19 mouse cellular contexts compared by ENCODE assay signal in genomic region chr7:46122964-46123363, GRCm38 (mm10). TPM values are rescaled to one million over a fixed set of nuclear protein-coding genes. Genes with fewer than 3 reads are reported as not detected.
DNase-seq lines count a peak whose midpoint lies in the region; ATAC-seq and TF ChIP-seq lines count a peak whose summit lies in the region.
"Had no signal": no experiment of that assay in that cellular context is flagged by ENCODE, and none has a peak within 500 bp of the region (broad histone marks: within the 10 kb centered on the region; RNA-seq: fewer than 3 reads in every experiment).

No protein-coding gene starts in this region.

- no peak for TF ChIP-seq CTCF in hindbrain, postnatal 0 days (IDR thresholded peaks at IDR 0.05; ENCODE audit: low read depth)
- TF ChIP-seq CTCF in lung, adult 2 months (IDR thresholded peaks at IDR 0.05; ENCODE audit: insufficient read depth, low read length), result no peak

- H3K27ac ChIP-seq in hindbrain, embryonic 15.5 days (replicated peaks), result no peak overlapping the region
- no peak overlapping the region for H3K27ac ChIP-seq in hindbrain, postnatal 0 days
- H3K27ac ChIP-seq in lung, embryonic 16.5 days (ENCODE audit: low read length), result no peak overlapping the region
- no peak overlapping the region for H3K27ac ChIP-seq in embryonic facial prominence, embryonic 11.5 days (replicated peaks; ENCODE audit: low read depth, low read length)
- H3K27ac ChIP-seq in stomach, embryonic 14.5 days (ENCODE audit: low read length), result peak overlapping the region; percentile 55; the same call in 1 of the 2 replicates
- H3K27ac ChIP-seq: embryonic facial prominence, embryonic 15.5 days; forebrain, embryonic 15.5 days; gastrocnemius, adult 2 months; liver, embryonic 13.5 days had no signal

- WGBS in hindbrain, embryonic 15.5 days, result 45% methylated on average over 4 of the region's 4 CpGs
- WGBS in hindbrain, postnatal 0 days, result 49% methylated on average over 4 of the region's 4 CpGs
- 4% methylated on average over 4 of the region's 4 CpGs for WGBS in lung, embryonic 16.5 days
- 14% methylated on average over 4 of the region's 4 CpGs for WGBS in lung, adult 2 months
- WGBS in embryonic facial prominence, embryonic 11.5 days, result 36% methylated on average over 4 of the region's 4 CpGs
- 11% methylated on average over 4 of the region's 4 CpGs for WGBS in stomach, embryonic 14.5 days

- no peaks in the 10 kb centered on the region for H3K36me3 ChIP-seq in hindbrain, embryonic 15.5 days
- H3K36me3 ChIP-seq in hindbrain, postnatal 0 days (ENCODE audit: insufficient read depth, low read length), result no peaks in the 10 kb centered on the region
- H3K36me3 ChIP-seq in lung, embryonic 16.5 days (ENCODE audit: control insufficient read depth, insufficient read depth, low read length), result no peaks in the 10 kb centered on the region
- no peaks in the 10 kb centered on the region for H3K36me3 ChIP-seq in embryonic facial prominence, embryonic 11.5 days (replicated peaks; ENCODE audit: control insufficient read depth, insufficient read depth, low read depth, low read length)
- no peaks in the 10 kb centered on the region for H3K36me3 ChIP-seq in stomach, embryonic 14.5 days (ENCODE audit: control insufficient read depth, insufficient read depth, low read length)
- H3K36me3 ChIP-seq: embryonic facial prominence, embryonic 15.5 days; liver, embryonic 13.5 days had no signal

- DNase-seq in hindbrain, postnatal 0 days (ENCODE audit: low spot score), result no peak
- DNase-seq in lung, adult 2 months, result no peak
- peak; percentile 9 for DNase-seq in embryonic facial prominence, embryonic 11.5 days (ENCODE audit: low spot score)
- DNase-seq in heart, adult 18-20 months, result no peak
- DNase-seq in heart, adult 11 months, result no peak
- DNase-seq: adrenal gland, postnatal 10 days; B cell, adult 2 months; gastrocnemius, adult 2 months; heart, postnatal 14 days; kidney, adult 8-10 months; liver, embryonic 13.5 days; spleen, adult 18-20 months; thymus, adult 18-20 months had no signal

- TF ChIP-seq POLR2A in lung, adult 2 months (IDR thresholded peaks at IDR 0.05; ENCODE audit: borderline replicate concordance, extremely low read depth, low read depth, low read length), result no peak

- H3K4me2 ChIP-seq in hindbrain, embryonic 15.5 days, result no peak overlapping the region
- H3K4me2 ChIP-seq in hindbrain, postnatal 0 days (ENCODE audit: low read depth, low read length), result no peak overlapping the region
- H3K4me2 ChIP-seq in lung, embryonic 16.5 days (ENCODE audit: low read depth, low read length), result no peak overlapping the region
- H3K4me2 ChIP-seq in embryonic facial prominence, embryonic 11.5 days (ENCODE audit: low read depth, low read length), result no peak overlapping the region
- no peak overlapping the region for H3K4me2 ChIP-seq in stomach, embryonic 14.5 days (replicated peaks; ENCODE audit: low read depth, low read length)
- H3K4me2 ChIP-seq: embryonic facial prominence, embryonic 15.5 days; forebrain, embryonic 15.5 days; liver, embryonic 13.5 days had no signal

- H3K9me3 ChIP-seq in hindbrain, embryonic 15.5 days, result peaks cover 4% of the 10 kb centered on the region; the same call in 1 of the 2 replicates
- no peaks in the 10 kb centered on the region; the same call in 1 of the 2 replicates for H3K9me3 ChIP-seq in hindbrain, postnatal 0 days (ENCODE audit: low read length)
- H3K9me3 ChIP-seq in lung, embryonic 16.5 days (ENCODE audit: control insufficient read depth, low read length), result no peaks in the 10 kb centered on the region
- H3K9me3 ChIP-seq in embryonic facial prominence, embryonic 11.5 days (replicated peaks; ENCODE audit: control insufficient read depth, low read length), result no peaks in the 10 kb centered on the region
- H3K9me3 ChIP-seq in stomach, embryonic 14.5 days (ENCODE audit: control insufficient read depth, low read depth, low read length), result no peaks in the 10 kb centered on the region
- H3K9me3 ChIP-seq: embryonic facial prominence, embryonic 15.5 days; forebrain, embryonic 15.5 days; liver, embryonic 13.5 days had no signal

- no peak overlapping the region for H3K4me3 ChIP-seq in hindbrain, embryonic 15.5 days
- H3K4me3 ChIP-seq in hindbrain, postnatal 0 days (ENCODE audit: low read length), result no peak overlapping the region
- no peak overlapping the region for H3K4me3 ChIP-seq in lung, embryonic 16.5 days (ENCODE audit: low read length)
- H3K4me3 ChIP-seq in lung, adult 2 months (replicated peaks; ENCODE audit: extremely low read depth, low read depth, low read length), result no peak overlapping the region
- no peak overlapping the region for H3K4me3 ChIP-seq in embryonic facial prominence, embryonic 11.5 days (ENCODE audit: low read depth, low read length)
- H3K4me3 ChIP-seq in stomach, embryonic 14.5 days (ENCODE audit: low read depth, low read length), result no peak overlapping the region
- H3K4me3 ChIP-seq: embryonic facial prominence, embryonic 15.5 days; forebrain, embryonic 15.5 days; gastrocnemius, adult 2 months; liver, embryonic 13.5 days had no signal

- ATAC-seq in hindbrain, embryonic 15.5 days (ENCODE audit: low FRiP score, low read depth), result peak; percentile 33; the same call in 1 of the 2 replicates
- no peak for ATAC-seq in hindbrain, postnatal 0 days
- peak; percentile 86 for ATAC-seq in lung, embryonic 16.5 days (ENCODE audit: low read depth)
- 0 out of 2 replicates have a peak, but pooled peaks have one; percentile 29 for ATAC-seq in embryonic facial prominence, embryonic 11.5 days (replicated peaks; ENCODE audit: insufficient number of reproducible peaks, low FRiP score, low TSS enrichment, low read depth)
- peak; percentile 92 for ATAC-seq in stomach, embryonic 14.5 days (ENCODE audit: insufficient number of reproducible peaks, insufficient read depth, low FRiP score, low read depth)
- ATAC-seq: forebrain, embryonic 15.5 days had no signal

- no peak overlapping the region for H3K9ac ChIP-seq in hindbrain, embryonic 15.5 days
- H3K9ac ChIP-seq in hindbrain, postnatal 0 days (replicated peaks; ENCODE audit: low read length), result no peak overlapping the region
- H3K9ac ChIP-seq in lung, embryonic 16.5 days (ENCODE audit: low read length), result no peak overlapping the region
- no peak overlapping the region for H3K9ac ChIP-seq in embryonic facial prominence, embryonic 11.5 days (replicated peaks; ENCODE audit: low read length)
- H3K9ac ChIP-seq in stomach, embryonic 14.5 days (replicated peaks; ENCODE audit: low read depth, low read length), result no peak overlapping the region
- H3K9ac ChIP-seq: embryonic facial prominence, embryonic 15.5 days; forebrain, embryonic 15.5 days; liver, embryonic 13.5 days had no signal

- H3K27me3 ChIP-seq in hindbrain, embryonic 15.5 days, result no peaks in the 10 kb centered on the region
- H3K27me3 ChIP-seq in hindbrain, postnatal 0 days (ENCODE audit: insufficient read depth, low read length), result no peaks in the 10 kb centered on the region
- peaks cover 10% of the 10 kb centered on the region; the same call in 1 of the 2 replicates for H3K27me3 ChIP-seq in lung, embryonic 16.5 days (ENCODE audit: control insufficient read depth, insufficient read depth, low read depth, low read length)
- no peaks in the 10 kb centered on the region for H3K27me3 ChIP-seq in embryonic facial prominence, embryonic 11.5 days (ENCODE audit: control insufficient read depth, insufficient read depth, low read length)
- no peaks in the 10 kb centered on the region for H3K27me3 ChIP-seq in stomach, embryonic 14.5 days (ENCODE audit: control insufficient read depth, insufficient read depth, low read length)
- H3K27me3 ChIP-seq: embryonic facial prominence, embryonic 15.5 days; forebrain, embryonic 15.5 days; liver, embryonic 13.5 days had no signal

- 0 out of 2 replicates have a peak, but pooled peaks cover 10% of the 10 kb centered on the region for H3K4me1 ChIP-seq in hindbrain, embryonic 15.5 days (replicated peaks)
- no peaks in the 10 kb centered on the region for H3K4me1 ChIP-seq in hindbrain, postnatal 0 days (ENCODE audit: insufficient read depth, low read length)
- peaks cover 11% of the 10 kb centered on the region for H3K4me1 ChIP-seq in lung, embryonic 16.5 days (replicated peaks; ENCODE audit: control insufficient read depth, insufficient read depth, low read length)
- H3K4me1 ChIP-seq in lung, adult 2 months (ENCODE audit: control insufficient read depth, insufficient read depth, low read length), result no peaks in the 10 kb centered on the region
- H3K4me1 ChIP-seq in embryonic facial prominence, embryonic 11.5 days (ENCODE audit: control insufficient read depth, insufficient read depth, low read length), result no peaks in the 10 kb centered on the region
- H3K4me1 ChIP-seq in stomach, embryonic 14.5 days (ENCODE audit: control insufficient read depth, insufficient read depth, low read length), result peaks cover 6% of the 10 kb centered on the region; the same call in 1 of the 2 replicates
- H3K4me1 ChIP-seq: embryonic facial prominence, embryonic 15.5 days; liver, embryonic 13.5 days had no signal

RNA-seq across cellular contexts. Expression of gene Kcnj11, which starts 22.4 kb away (rescaled TPM):
- 2.5 and 3.3 TPM in 2 replicates for polyA plus RNA-seq in hindbrain, embryonic 15.5 days (2015; fragmentation: Nextera tagmentation; extraction: Ambion mirVana)
- 13.2 and 18.7 TPM in 2 replicates for total RNA-seq in hindbrain, postnatal 0 days (2014; rRNA removed)
- 2.4 and 3.0 TPM in 2 replicates for polyA plus RNA-seq in hindbrain, postnatal 0 days (2015; fragmentation: Nextera tagmentation; extraction: Ambion mirVana)
- 0.38 and 0.59 TPM in 2 replicates for polyA plus RNA-seq in lung, embryonic 16.5 days (2015; fragmentation: Nextera tagmentation; extraction: Ambion mirVana)
- 4.9 and 5.3 TPM in 2 replicates for polyA plus RNA-seq in lung, adult 2 months (2012; rRNA removed)
- 0.32 TPM in 1 of 2 replicates, not detected in the other for polyA plus RNA-seq in embryonic facial prominence, embryonic 11.5 days (2014; fragmentation: Nextera tagmentation; extraction: Ambion mirVana)
- 0.56 and 0.74 TPM in 2 replicates for polyA plus RNA-seq in stomach, embryonic 14.5 days (2014; fragmentation: Nextera tagmentation; extraction: Ambion mirVana)
- total RNA-seq in heart, adult 18-20 months (2021), result 100 to 1,000 TPM; 114 to 120 TPM
- total RNA-seq: neutrophil, adult 5-6 weeks had no signal
- polyA plus RNA-seq: liver, embryonic 13.5 days had no signal

RNA-seq across cellular contexts. Expression of gene Abcc8, which starts 56.9 kb away (rescaled TPM):
- polyA plus RNA-seq in hindbrain, embryonic 15.5 days (2015; fragmentation: Nextera tagmentation; extraction: Ambion mirVana), result 6.9 and 11.4 TPM in 2 replicates
- 21.7 and 29.8 TPM in 2 replicates for total RNA-seq in hindbrain, postnatal 0 days (2014; rRNA removed)
- polyA plus RNA-seq in hindbrain, postnatal 0 days (2015; fragmentation: Nextera tagmentation; extraction: Ambion mirVana), result 10.1 and 11.2 TPM in 2 replicates
- 2.5 and 3.2 TPM in 2 replicates for polyA plus RNA-seq in lung, embryonic 16.5 days (2015; fragmentation: Nextera tagmentation; extraction: Ambion mirVana)
- 1.2 and 2.0 TPM in 2 replicates for polyA plus RNA-seq in lung, adult 2 months (2012; rRNA removed)
- polyA plus RNA-seq in embryonic facial prominence, embryonic 11.5 days (2014; fragmentation: Nextera tagmentation; extraction: Ambion mirVana), result 0.20 and 0.96 TPM in 2 replicates
- polyA plus RNA-seq in stomach, embryonic 14.5 days (2014; fragmentation: Nextera tagmentation; extraction: Ambion mirVana), result 7.0 and 10.8 TPM in 2 replicates
- 10 to 100 TPM; 40.7 to 52.5 TPM for total RNA-seq in heart, adult 18-20 months (2021)
